Mouse (Mus musculus) cerebellum, postnatal 36 days (tissue): ENCODE measurements around the gene Cdt1.

Experiments
- DNase-seq, 2 experiments: peaks; one replicate each; pipeline ENCODE4 v3.0.0; 2021 to 2022; ENCODE audit warnings: mixed read lengths in 2 of 2

Cdt1 gene

GRCm38 (mm10) chr8:122574667-122575251 is 6.9 kb downstream of the Cdt1 start:
- DNase-seq: no peak

DNA sequence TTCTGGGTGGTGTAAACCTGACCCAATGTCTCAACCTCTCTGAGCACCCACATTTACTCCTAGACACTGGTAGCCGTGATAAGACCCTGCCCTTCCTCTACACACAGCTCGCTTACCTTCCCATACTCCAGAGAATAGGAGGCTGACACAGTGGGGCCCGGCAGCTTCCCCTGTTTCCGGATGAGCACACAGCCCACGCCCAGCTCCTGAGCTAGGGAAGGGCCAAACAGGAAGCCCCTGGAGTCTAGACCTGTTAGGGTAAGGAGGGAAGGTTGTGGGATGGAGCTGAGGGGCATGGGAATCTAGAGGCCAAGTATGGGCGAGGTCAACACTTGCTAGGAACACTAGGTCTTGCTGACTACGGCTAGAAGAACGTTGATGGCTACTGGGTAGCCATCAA is 7.5 kb downstream of the Cdt1 start:
- no peak for DNase-seq

GRCm38 (mm10) chr8:122575735-122576647 is 8.2 kb downstream of the Cdt1 start:
- peak in 1 of 2 experiments; percentile 33 for DNase-seq

DNA sequence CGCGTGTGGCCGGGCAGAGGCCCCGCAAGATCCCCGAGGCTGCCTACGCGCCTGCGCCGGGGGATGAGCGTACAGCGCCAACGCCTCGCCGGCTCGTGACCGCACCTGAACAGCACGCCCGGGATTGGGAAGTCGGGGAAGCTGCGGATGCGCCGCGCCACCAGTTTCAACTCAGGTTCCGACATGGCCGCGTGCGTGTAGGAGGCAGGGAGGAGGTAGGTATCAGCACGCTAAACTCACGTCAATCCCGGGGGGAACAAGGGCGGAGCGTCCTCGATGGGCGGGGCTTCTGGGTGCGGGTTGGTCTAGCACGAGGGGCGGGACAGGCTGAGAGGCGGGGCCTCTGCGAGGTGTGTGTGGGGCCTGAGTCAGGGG is 8.8 kb downstream of the Cdt1 start, which contains the start of gene Aprt:
TSS of gene Aprt (minus strand) at position 262 of the 375 bp plus-strand sequence.
- peak; percentile 94 to 95 for DNase-seq

- DNase-seq: no peak
These were observed 9.3 kb downstream of the Cdt1 start for GRCm38 (mm10) chr8:122577116-122577515.

DNA sequence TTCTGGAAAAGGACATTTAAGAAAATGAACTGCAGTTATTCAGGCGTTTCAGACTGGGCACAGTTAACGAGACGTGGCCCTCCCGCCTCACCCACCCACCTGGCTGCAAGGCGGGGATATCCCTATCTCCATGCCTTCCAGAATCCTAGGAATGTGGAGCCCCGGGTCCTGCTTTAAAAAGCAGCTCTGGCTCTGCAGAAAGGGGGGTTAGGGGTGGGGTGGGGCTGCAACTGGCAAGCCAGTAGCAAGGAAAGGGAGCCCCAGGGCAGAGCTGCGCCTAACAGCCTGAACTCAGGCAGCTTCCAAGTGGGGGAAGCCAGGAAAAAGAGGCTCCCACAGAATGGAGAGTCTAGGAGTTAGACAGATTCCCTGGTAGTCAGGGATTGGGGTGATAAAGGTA is 11.4 kb downstream of the Cdt1 start:
- DNase-seq: no peak

DNA sequence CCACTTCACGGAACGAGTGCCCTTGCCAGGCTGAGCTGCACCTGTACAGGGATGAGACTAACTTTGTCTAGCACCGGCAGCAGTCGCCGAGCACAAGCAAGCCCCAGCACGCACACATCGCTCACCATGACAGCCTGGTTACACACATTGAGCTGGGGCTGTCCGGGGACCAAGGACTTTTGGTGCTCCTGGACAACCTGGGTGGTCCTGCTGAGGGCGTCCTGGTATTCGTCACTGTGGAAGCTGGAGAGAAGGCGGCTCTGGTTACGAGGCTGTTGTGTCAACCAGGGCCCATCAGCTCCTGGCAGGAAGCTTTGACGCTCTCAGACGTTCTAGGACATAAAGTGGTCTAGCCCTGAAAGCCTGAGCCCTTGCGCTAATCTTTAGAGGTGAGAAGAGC is 13.1 kb downstream of the Cdt1 start:
- no peak for DNase-seq

DNA sequence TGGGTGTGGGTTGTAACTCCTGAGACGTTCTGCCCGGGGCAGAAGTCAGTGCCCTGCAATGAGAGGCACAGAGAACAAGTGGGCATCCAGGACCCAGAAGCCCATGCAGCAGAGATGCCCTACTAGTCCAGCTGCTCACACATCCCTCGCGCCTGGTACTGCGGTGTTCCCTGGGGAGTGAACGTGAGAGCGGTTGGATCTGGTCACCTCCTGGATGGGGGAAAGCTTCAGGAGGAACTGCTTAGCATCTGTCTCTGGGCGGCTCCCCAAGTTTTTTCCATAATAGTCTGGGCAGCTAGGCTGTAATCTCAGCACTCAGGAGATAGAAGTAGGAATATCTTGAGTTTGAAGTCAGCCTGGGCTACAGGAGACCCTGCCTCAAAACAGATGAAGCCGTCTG is 17.2 kb downstream of the Cdt1 start:
- no peak for DNase-seq

GRCm38 (mm10) chr8:122585411-122585891 is 17.6 kb downstream of the Cdt1 start:
- DNase-seq: no peak

DNA sequence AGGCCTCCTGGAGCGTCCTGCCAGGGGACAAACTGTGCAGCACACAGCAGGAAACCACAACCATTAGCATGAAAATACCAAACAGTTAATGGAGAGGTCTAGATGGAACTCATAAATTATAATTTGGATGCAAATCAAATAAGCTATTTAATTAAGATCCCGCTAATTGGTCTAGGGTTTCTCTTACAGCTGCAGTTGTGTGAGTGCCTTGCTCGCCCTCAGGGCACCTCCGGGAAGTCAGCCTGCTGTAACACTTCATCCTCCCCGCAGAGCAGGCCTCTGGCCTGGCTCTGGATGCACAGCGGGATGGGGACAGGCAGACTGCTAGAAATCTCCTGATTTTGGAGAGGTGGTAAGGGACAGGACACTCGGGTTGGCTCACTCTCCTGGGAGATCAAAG is 18.4 kb downstream of the Cdt1 start:
- DNase-seq: no peak

GRCm38 (mm10) chr8:122586749-122587148 is 18.9 kb downstream of the Cdt1 start:
- no peak for DNase-seq

- DNase-seq: no peak
These were observed 25.4 kb downstream of the Cdt1 start for GRCm38 (mm10) chr8:122593240-122593639.

DNA sequence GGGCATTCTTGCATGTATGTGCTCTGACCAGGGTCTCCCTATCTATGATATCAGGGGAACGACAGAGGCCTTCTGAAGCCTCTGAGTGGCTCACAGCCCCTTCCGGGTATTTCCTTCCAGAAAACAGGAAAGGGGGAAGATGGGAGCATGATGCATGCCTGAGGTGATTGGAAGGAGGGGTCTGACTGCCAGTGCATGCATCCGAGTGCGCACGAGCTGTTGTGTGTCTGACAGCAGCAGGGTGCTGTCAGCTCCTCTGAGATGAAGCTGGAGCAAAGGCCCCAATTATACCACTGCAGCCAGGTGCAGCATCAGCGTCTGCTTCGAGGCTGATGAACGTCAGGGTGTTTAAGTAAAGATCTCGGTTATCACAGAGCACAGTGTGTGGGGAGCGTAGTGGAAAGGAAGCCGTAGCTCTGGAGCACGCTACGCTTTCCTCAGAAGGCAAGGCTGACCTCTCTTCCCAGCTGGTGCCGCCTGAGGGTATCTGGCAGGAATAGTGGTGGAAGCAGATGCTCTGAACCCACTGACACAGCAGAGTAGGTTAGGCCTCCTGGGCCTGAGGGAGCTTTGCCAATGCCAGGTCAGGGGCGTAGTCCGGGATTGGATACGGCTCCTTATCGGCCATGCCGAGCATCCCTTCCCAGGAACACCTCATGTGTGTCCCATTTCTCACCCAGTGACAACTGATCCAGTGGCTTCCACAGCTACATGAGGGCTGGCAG is 26.1 kb downstream of the Cdt1 start:
- peak in 1 of 2 experiments; percentile 40 for DNase-seq

DNA sequence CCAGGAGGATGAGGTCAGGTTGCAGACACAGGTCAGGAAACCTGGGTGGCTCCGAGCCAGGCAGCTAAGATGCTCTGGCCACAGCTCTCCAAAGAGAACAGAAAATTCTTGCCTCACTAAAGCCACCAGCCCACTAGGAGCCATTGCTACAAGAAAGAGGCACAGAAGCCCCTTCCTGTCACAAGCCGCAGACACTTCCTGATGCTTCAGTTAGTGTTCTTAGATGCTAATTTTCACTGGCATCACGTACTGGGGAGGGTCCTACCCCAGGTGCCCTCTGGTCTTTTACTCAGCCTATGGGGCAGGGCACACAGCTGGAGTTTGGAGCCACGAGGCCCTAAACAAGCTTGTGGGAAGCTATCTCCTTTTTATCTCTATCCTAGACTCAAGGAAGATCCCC is 28.2 kb downstream of the Cdt1 start:
- DNase-seq: no peak

DNA sequence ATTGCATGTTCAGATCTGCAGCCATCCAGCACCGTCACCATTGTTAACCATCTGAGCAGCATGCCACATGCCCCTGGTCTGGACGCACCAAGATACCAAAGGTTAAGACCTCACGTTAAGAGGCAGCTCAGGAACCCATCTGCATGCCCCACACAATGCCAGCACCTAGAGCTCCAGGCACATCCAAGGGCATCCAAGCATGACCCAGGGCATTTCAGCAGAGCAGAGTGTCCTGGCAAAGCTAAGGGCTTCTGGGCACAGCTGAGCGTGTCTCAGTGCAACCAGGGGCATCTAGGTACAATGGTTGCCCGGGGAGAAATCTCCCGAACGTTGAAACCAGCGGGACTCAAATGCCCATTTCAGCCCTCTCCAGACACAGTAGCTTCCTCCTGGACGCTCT is 32.9 kb downstream of the Cdt1 start:
- DNase-seq: no peak

GRCm38 (mm10) chr8:122604640-122605039 is 36.8 kb downstream of the Cdt1 start:
- no peak for DNase-seq

DNA sequence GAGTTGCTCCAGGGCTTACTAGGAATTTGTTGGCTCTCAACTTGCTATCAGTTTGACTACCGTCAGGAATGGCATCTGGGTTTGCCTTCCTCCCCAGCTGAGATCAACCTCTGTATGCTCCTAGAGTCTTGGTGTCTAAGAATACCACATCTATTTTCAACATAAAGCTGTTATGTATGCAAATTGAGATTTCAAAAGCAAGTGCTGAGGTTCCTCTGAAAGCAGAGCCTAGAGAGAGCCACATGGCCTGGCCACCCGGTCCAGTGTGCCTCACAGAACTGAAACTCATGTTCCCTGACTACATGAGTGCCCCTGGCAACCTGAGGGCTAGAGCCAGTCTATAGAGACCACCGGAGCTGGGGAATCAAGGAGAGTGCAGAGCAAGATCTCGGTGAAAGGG is 37.6 kb downstream of the Cdt1 start:
- DNase-seq: no peak

DNA sequence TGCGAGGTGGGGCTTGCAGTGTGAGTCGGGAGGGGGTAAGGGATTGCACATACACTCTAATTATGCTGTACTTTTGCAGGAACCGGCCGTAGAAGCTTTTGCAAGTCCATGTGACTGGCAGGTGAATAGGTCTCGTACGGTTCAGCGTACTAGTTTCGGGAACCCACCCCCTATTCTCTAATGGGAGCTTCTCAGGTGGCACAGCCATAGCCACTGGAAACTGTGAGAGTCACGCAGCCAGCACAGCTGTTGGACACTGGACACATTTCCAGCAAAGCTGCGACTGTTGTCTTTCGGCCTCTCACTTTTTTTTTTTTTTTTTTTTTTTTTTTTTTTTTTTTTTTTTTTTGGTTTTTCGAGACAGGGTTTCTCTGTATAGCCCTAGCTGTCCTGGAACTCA is 39.0 kb downstream of the Cdt1 start:
- DNase-seq: no peak

DNA sequence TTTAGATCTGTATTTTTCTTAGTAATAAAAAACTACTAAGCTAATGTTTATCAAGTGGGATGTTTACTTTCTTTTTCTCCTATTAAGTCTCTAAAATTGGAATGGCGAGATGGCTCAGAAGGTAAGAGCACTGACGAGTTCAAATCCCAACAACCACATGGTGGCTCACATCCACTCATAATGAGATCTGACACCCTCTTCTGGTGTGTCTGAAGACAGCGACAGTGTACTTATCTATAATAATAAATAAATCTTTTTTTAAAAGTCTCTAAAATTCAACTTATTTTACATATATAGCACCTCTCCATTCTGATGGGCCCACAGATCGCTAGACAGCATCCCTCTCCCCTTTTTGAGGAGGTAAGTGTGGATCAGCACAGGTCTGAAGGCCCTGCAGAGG is 42.4 kb downstream of the Cdt1 start:
- no peak for DNase-seq

DNA sequence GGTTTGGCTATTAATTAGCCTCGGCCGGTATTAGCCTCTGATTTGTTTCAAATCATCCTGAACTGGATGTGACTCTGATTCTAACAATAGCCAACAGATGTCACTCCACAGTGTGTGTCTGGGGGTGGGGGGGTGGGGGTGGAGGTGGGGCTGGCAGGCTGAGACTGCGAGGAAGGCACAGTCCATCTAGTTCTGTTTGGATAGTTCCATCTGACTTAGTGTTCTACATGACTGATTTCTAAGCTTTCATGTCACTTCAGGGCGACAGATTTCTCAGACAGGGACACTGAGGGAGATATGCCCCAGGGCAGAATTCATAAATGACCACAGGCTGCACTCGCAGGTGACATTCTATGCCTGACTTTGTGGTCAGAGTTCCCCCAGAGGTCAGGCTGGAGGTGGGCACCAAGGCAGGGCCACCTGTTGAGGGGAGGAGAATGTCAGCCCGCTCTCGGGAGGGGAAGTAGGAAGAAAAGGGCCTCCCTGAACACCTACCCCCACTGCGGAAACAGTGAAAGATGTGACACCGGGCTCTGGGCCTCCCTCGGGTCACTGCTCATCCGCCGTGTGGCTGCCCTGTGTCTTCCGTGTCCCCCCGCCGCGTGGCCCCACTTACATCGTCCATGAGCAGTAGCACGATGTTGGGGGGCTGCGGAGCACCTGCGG is 42.9 kb downstream of the Cdt1 start:
- DNase-seq: no peak

DNA sequence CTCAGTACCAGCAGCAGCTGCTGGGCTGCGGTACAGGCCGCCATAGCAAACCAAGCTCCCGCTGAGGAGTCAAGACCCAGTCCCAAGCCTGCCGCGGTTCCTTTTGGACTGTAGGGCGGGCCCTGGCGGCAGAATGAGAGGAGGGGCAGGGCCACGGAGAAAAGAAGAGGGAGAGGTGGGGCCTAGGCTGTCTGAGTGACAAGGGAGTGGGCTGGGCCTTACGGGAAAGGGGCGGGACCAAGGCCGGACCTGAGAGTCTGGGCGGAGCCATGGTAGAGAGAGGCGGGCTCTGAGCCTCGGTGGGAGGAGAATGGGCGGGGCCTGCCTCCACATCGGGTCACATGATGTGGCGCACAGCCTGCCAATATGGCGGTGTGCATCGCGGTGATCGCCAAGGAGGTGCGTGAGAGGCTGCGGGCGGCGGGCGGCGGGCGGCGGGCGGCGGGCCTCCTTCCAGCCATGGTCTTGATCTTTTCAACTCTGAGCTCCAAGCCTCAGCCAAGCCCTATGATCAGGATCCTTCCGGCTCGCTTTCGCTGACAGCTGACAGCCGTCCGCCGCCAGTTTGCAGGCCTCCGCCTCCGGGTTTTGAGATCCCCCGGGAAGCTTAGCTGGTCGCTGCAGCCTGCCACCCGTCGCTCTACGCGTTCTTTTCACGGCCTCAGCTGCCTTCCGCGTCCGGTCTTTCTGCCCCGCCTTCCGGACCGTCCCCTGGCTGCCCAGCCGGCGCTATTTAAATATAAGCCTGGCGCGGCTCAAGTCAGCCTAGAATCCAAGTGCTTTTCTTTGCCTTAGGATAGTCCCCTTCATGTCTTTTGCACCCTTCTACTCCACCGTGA is 43.7 kb downstream of the Cdt1 start, which contains the start of the genes Galns and Trappc2l:
TSS of gene Galns (minus strand) at position 169 of the 839 bp plus-strand sequence.
TSS of gene Trappc2l (plus strand) at position 346 of the 839 bp plus-strand sequence.
- peak; percentile 94 to 95 for DNase-seq
